Mouse (Mus musculus) forebrain, embryonic 11.5 days (tissue): ENCODE results near the gene Cxcr4. TPM values are rescaled to one million over a fixed set of nuclear protein-coding genes. Genes with fewer than 3 reads are reported as not detected.

ENCODE experiments used
- ATAC-seq: fragments of 200-750 bp; cut with Nextera tagmentation; replicated peaks from 2 replicates; pipeline ENCODE4 v1.8.0; 2017; ENCODE audit warnings: moderate TSS enrichment; ENCODE audit not compliant: low FRiP score
- DNase-seq: peaks from one replicate; pipeline ENCODE4 v3.0.0-alpha.2; 2017; ENCODE audit warnings: low spot score
- H3K27ac ChIP-seq: fragments of 300-500 bp; sonication (generic); 2 replicates; pipeline ENCODE4 v1.5.1; 2014; ENCODE audit warnings: low read depth, low read length
- H3K27me3 ChIP-seq: fragments of 300-500 bp; sonication (generic); 2 replicates; pipeline ENCODE4 v1.6.1; 2014; ENCODE audit warnings: mild to moderate bottlenecking, low read length, mixed read lengths; ENCODE audit not compliant: control insufficient read depth, insufficient read depth
- H3K36me3 ChIP-seq: fragments of 300-500 bp; sonication (generic); 2 replicates; pipeline ENCODE4 v1.6.1; 2014; ENCODE audit warnings: mild to moderate bottlenecking, low read length, moderate library complexity, mixed read lengths; ENCODE audit not compliant: control insufficient read depth, insufficient read depth
- H3K4me1 ChIP-seq: fragments of 300-500 bp; sonication (generic); replicated peaks from 2 replicates; pipeline ENCODE4 v1.6.1; 2014; ENCODE audit warnings: low read length, mixed read lengths; ENCODE audit not compliant: control insufficient read depth, insufficient read depth
- H3K4me2 ChIP-seq: fragments of 300-500 bp; sonication (generic); 2 replicates; pipeline ENCODE4 v1.6.1; 2014; ENCODE audit warnings: low read depth, mild to moderate bottlenecking, low read length, moderate library complexity, mixed read lengths; ENCODE audit not compliant: severe bottlenecking
- H3K4me3 ChIP-seq: fragments of 300-500 bp; sonication (generic); 2 replicates; pipeline ENCODE4 v1.5.1; 2014; ENCODE audit warnings: low read depth, low read length
- H3K9ac ChIP-seq: fragments of 300-500 bp; sonication (generic); 2 replicates; pipeline ENCODE4 v1.6.1; 2014; ENCODE audit warnings: low read length
- H3K9me3 ChIP-seq: fragments of 300-500 bp; sonication (generic); 2 replicates; pipeline ENCODE4 v1.6.1; 2016; ENCODE audit warnings: low read length, mixed read lengths; ENCODE audit not compliant: control insufficient read depth
- WGBS: fragments of 180-500 bp; shearing (Covaris S2); extraction: QIAGEN DNeasy Blood & Tissue Kit; methylation state at CpG from one replicate; pipeline ENCODE4 v1.1.7; 2014; 5-methylcytosine and 5-hydroxymethylcytosine counted together
- polyA plus RNA-seq: library from polyadenylated mRNA; unstranded; fragments of >200 nt; fragmentation: Nextera tagmentation; extraction: Ambion mirVana; gene quantifications from 2 replicates; pipeline ENCODE4 v1.2.1, GENCODE M21; 2014

The Cxcr4 gene
- polyA plus RNA-seq, 1 experiment from 2014 or later: 10.0 TPM

- no peak overlapping the region for H3K4me3 ChIP-seq
- H3K36me3 ChIP-seq: no peaks in the 10 kb centered on the region
- 84% methylated on average over 17 of the region's 17 CpGs for WGBS
- no peak overlapping the region for H3K27ac ChIP-seq
- no peak for DNase-seq
- no peaks in the 10 kb centered on the region; the same call in 1 of the 2 replicates for H3K4me1 ChIP-seq
- H3K27me3 ChIP-seq: no peaks in the 10 kb centered on the region
- ATAC-seq: no peak
- no peak overlapping the region for H3K9ac ChIP-seq
- H3K9me3 ChIP-seq: no peaks in the 10 kb centered on the region
- H3K4me2 ChIP-seq: no peak overlapping the region
These were observed 22.0 kb downstream of the Cxcr4 start for GRCm38 (mm10) chr1:128569992-128570648.

- ATAC-seq: peak; percentile 73
- WGBS: 61% methylated on average over 12 of the region's 12 CpGs
- DNase-seq: no peak
- Histone ChIP-seq H3K27ac (no peak overlapping the region; the same call in 1 of the 2 replicates), H3K9me3 (no peaks in the 10 kb centered on the region), H3K36me3 (no peaks in the 10 kb centered on the region), H3K4me2 (no peak overlapping the region), H3K4me1 (no peaks in the 10 kb centered on the region; the same call in 1 of the 2 replicates), H3K27me3 (no peaks in the 10 kb centered on the region), H3K9ac (no peak overlapping the region), H3K4me3 (no peak overlapping the region)
These were observed 24.6 kb downstream of the Cxcr4 start for GRCm38 (mm10) chr1:128567224-128568197.

- no peak overlapping the region for H3K4me3 ChIP-seq
- H3K9ac ChIP-seq: no peak overlapping the region
- no peak for DNase-seq
- H3K36me3 ChIP-seq: no peaks in the 10 kb centered on the region
- no peak overlapping the region for H3K27ac ChIP-seq
- 76% methylated on average over 3 of the region's 3 CpGs for WGBS
- ATAC-seq: no peak
- H3K4me1 ChIP-seq: no peaks in the 10 kb centered on the region; the same call in 1 of the 2 replicates
- H3K9me3 ChIP-seq: no peaks in the 10 kb centered on the region
- H3K4me2 ChIP-seq: no peak overlapping the region
- H3K27me3 ChIP-seq: no peaks in the 10 kb centered on the region
These were observed 28.2 kb downstream of the Cxcr4 start for GRCm38 (mm10) chr1:128563905-128564304.

DNA sequence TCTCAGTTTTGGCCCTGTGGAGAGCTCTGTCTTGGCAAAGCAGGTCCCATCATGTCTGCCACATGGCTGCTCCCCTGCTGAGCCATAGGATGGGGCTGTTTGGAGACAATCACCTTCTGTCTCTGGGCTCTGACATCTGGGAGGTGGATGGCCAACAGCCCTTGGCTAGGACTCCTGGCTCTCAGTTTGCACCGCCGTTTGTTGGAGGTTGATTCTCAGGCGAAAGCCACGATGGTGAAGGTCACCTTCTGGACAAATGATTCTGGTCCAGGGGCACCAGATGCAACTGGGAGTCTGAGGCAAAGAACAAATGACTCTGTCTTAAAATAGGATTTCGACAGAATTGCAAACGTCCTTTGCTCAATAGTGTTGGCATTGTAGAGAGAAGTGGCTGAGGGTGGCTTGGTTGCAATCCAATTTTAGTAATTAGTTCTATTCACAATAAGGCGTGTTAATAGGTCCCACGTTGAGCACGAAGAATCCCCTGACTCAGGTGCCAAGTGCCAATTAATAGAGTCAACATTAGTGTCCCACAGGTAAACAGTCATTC lies 30.7 kb downstream of the Cxcr4 start:
- Histone ChIP-seq H3K4me3 (no peak overlapping the region), H3K36me3 (no peaks in the 10 kb centered on the region), H3K27ac (no peak overlapping the region), H3K27me3 (no peaks in the 10 kb centered on the region), H3K4me2 (no peak overlapping the region), H3K4me1 (no peaks in the 10 kb centered on the region), H3K9ac (no peak overlapping the region), H3K9me3 (no peaks in the 10 kb centered on the region)
- DNase-seq: no peak
- 85% methylated on average over 9 of the region's 9 CpGs for WGBS
- ATAC-seq: no peak

DNA sequence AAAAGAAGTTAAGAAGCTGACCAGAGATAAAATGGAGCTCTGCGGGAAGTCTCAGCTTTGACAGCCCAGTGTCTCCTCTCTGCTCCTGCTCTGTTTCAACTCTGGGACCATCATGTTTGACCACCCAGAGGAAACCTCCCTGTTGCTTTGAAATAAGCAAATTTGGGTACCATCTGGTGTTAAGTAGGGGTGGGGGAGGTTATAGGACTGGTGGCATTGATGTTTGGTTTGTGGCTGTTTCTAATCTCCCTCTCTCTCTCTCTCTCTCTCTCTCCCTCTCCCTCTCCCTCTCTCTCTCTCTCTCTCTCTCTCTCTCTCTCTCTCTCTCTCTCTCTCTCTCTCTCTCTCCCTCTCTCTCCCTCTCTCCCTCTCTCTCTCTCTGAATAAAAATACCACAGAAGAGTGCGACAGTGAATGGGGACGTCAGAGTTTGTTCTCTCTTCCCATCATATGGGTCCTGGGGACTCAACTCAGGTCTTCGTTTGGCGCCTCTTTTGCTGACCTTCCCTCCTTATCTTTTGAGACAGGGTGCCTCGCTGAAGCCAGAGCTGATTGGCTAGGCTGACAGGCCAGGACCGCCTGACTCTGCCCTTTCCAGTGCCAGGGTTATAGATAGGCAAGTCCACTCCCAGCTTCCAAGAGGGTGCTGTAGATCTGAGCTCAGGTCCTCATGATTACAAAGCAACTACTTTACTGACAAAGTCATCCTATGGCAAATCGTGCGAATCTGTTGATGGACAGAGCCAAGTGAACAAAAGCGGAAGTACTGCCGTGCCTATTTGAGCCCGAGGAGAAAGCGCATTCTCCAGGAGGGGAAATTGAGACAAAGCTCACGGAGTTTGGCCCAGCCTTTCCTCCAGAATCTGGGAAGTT lies 31.4 kb downstream of the Cxcr4 start:
- H3K4me2 ChIP-seq: no peak overlapping the region
- no peak overlapping the region for H3K27ac ChIP-seq
- no peaks in the 10 kb centered on the region for H3K4me1 ChIP-seq
- no peaks in the 10 kb centered on the region for H3K9me3 ChIP-seq
- H3K36me3 ChIP-seq: no peaks in the 10 kb centered on the region
- H3K27me3 ChIP-seq: no peaks in the 10 kb centered on the region
- DNase-seq: no peak
- ATAC-seq: no peak
- H3K4me3 ChIP-seq: no peak overlapping the region
- 85% methylated on average over 14 of the region's 14 CpGs for whole genome bisulfite sequencing
- H3K9ac ChIP-seq: no peak overlapping the region

GRCm38 (mm10) chr1:128557953-128558352 lies 34.1 kb downstream of the Cxcr4 start:
- WGBS: 95% methylated on average over 4 of the region's 4 CpGs
- ATAC-seq (no peak), DNase-seq (no peak)
- Histone ChIP-seq H3K36me3 (no peaks in the 10 kb centered on the region), H3K9ac (no peak overlapping the region), H3K27me3 (no peaks in the 10 kb centered on the region), H3K4me3 (no peak overlapping the region), H3K27ac (no peak overlapping the region), H3K9me3 (no peaks in the 10 kb centered on the region), H3K4me2 (no peak overlapping the region), H3K4me1 (no peaks in the 10 kb centered on the region)

DNA sequence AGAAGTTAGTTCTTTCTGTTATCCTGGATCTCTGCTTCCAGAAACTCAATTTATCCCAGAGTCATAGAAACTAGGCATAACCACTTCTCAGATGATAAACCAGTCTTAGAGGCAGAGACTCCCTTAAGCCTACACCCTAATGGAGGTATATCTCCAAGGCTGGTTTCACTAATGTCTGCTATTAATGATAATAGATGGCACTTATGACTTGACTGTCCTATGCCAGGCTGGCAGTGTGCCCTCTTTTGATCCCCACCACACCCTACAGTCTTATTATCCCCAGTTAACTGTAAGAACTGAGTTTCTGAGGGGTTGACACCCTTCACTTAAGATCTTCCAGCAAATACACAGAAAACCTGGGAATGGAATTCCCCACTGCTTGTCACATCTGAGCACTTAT lies 39.5 kb downstream of the Cxcr4 start:
- Histone ChIP-seq H3K9me3 (no peaks in the 10 kb centered on the region), H3K9ac (no peak overlapping the region), H3K36me3 (no peaks in the 10 kb centered on the region), H3K27me3 (no peaks in the 10 kb centered on the region), H3K27ac (no peak overlapping the region), H3K4me2 (no peak overlapping the region), H3K4me3 (no peak overlapping the region), H3K4me1 (0 out of 2 replicates have a peak, but pooled peaks cover 3% of the 10 kb centered on the region)
- DNase-seq (no peak), ATAC-seq (no peak)
